Mouse (Mus musculus): ENCODE data around the gene Rps6kb2.

GRCm38 (mm10) chr19:4202149-4202548 is 39.0 kb upstream of the Rps6kb2 start:
- no peak for TF ChIP-seq GATA1 (IDR thresholded peaks at IDR 0.05; ENCODE audit: borderline replicate concordance, low read length)
- no peak for TF ChIP-seq CTCF (IDR thresholded peaks at IDR 0.05; ENCODE audit: low read depth, low read length)
- TF ChIP-seq POLR2AphosphoS5 (IDR thresholded peaks at IDR 0.05; ENCODE audit: insufficient replicate concordance, low read depth, low read length), result no peak
